Mouse (Mus musculus) ES-CJ7 (cell line): ENCODE data around the gene Mycbp.
"Not testable (repeated sequence)": the region's sequence is repeated elsewhere in the genome, so short reads cannot be mapped to it uniquely, and the experiment has no call there.

Source experiments
- DNase-seq: peaks from one replicate; pipeline ENCODE4 v3.0.0; 2011; ENCODE audit warnings: low read depth, low spot score

Gene Mycbp

GRCm38 (mm10) chr4:123940878-123941277 lies 36.2 kb downstream of the Mycbp start:
- DNase-seq = not testable (repeated sequence)

- DNase-seq = no peak
Measured at GRCm38 (mm10) chr4:123946701-123947100, 42.1 kb downstream of the Mycbp start.

DNA sequence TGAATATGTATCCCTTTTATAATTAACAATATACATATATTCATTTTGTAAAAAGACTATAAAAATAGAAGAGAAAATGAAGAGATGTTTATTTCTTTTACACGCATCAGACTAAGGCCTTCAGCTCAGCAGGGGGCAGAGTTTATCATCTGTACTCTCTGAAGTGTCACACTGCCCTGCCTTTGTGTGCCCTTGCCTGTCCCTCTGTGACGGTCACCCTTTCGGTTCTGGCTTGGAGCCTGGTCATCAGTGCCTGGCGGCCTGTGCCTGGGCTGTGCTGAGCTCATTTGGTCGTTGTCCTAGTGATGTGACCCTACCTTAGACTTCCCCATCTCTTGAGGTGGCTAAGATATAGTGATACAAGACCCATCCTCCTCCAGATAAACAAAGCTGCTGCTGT lies 42.5 kb downstream of the Mycbp start:
- DNase-seq = no peak

DNA sequence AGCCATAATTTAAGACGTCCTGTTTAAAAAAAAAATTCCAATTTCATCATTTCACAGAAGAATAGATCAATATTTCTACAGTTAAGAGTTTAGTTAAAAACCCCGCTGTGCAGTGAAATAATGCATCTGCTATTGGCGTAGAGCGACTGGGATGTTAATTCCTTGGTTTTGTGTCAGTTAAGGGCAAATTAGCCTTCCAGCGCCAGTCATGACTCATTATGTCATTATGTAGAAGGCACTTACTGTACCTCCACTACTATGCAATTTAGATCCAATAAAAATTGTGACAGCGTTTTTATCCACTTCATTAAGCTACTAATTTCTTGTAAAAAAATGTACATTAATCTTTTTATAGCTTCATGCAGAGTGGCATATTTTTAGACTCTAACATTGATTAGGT lies 44.3 kb downstream of the Mycbp start:
- DNase-seq = no peak

DNA sequence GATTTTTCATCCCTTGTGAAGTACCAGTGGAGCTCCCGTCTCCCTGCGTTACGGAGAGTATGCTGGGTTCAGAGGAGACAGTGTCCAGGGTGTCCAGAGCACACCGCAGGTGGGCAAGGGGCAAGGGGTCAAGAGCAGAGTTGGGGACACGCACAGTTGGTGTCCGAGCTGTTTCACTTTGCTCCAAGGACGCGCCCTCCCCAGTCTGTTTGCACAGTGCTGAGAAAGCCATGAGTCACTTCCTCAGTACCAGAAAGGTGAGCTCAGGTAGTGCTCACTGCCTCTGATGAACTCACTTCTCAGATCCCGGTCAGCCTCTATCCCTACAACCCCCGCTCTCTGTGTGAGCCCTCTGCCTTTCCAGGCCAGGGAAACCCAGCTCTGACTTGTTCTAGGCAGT lies 45.0 kb downstream of the Mycbp start:
- DNase-seq = peak; percentile 56

GRCm38 (mm10) chr4:123952059-123952458 lies 47.4 kb downstream of the Mycbp start:
- no peak for DNase-seq

DNA sequence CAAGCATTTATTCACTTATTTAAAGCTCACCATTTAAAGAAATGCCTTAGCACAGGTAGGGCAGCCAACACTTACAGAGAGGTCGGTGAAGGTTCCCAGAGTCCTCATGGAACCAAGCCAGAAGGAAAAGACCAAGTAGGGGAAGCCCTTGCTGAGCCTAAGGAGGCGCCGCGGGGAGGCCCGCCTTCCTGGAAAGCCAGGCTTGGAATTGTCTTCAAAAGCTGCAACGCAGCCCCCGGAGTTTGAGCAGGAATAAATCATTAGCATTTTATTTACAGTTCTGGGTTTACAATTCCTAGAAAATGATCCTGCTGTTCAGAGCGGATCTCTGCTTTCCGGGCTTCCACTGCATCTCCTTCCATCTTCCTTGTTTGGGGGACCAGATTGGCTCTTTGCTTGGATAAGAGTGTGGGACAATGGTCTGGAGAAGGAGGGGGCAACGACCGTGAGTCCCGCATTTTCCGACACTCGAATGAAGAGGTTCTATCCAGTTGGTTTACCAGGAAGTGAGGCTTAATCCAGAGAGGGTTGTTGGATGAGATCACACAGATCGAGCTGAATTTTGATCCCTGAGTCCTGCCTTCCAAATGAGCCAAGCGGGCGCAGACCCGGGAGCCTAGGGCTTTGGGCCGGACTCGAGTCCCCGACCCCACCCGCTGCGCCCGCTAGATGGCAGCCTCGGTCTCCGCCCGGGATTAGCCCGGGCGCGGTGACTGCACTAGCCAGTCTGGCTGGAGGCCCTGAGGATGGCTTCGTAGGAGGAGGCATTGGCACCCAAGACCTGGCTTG lies 52.3 kb downstream of the Mycbp start:
- DNase-seq = peak; percentile 70

- DNase-seq = no peak
Measured at GRCm38 (mm10) chr4:123957492-123957808, 52.8 kb downstream of the Mycbp start.

DNA sequence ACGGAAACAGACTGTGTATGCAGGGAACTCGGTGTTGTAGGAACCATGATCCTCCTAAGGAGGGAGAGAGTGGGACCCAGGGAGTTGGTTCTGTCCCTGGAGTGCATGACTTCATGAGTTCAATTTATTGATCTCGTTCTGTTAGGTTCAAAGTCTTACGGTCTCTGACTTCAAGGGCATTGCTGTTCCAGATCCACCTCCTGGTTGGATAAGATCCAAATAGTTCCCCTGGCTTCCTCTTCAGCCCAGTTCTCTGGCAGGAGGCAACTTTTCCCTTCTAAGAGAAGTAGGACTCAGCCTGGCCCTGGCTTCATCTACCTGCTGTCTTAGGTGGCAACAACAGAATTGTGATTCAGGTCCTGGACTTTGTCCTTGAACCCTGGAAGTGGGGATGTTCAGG lies 53.3 kb downstream of the Mycbp start:
- no peak for DNase-seq

DNA sequence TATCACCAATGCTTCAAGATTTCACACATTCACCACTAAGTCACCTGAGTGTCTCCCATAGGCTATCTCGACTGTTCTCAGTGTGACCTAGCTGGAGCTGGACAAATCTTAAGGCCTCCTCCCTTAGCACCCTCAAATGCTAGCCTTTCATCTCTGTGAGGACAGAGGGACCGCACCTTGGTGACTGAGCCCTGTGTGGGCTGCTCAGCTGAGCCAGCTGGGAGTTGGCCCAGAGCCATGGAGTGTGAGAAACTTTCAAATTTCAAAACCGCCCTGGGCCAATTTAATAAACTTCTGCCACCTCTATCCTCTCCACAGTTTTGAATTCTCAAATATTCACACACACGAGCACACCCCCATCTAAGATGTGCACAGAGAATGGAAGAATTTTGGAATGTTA lies 56.3 kb downstream of the Mycbp start:
- no peak for DNase-seq
